Mouse (Mus musculus): ENCODE results near the gene Itpr1.

DNA sequence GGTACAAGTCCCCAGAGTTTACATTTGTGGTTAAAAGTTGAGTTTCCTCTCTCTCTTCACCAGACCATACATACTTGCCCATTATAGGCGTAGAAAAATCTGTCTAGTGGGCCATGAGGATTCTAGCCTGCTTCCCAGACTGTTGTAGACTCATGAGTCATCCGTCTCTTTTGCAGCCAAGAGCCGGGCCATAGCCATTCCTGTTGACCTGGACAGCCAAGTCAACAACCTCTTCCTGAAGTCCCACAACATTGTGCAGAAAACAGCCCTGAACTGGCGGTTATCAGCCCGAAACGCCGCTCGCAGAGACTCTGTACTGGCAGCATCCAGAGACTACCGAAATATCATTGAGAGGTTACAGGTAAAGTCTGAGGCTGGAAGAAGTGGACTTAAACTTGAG is 200.7 kb downstream of the Itpr1 start:
- TF ChIP-seq GATA1 (IDR thresholded peaks at IDR 0.05; ENCODE audit: low read length) (no peak), TAL1 (IDR thresholded peaks at IDR 0.05; ENCODE audit: low read length) (no peak)

All from erythroblast, embryonic 14.5 days (primary cell).